Mouse (Mus musculus) Patski (cell line): ENCODE results near the gene Kcnd3. TPM values are rescaled to one million over a fixed set of nuclear protein-coding genes. Genes with fewer than 3 reads are reported as not detected.
"Not testable (repeated sequence)": the region's sequence is repeated elsewhere in the genome, so short reads cannot be mapped to it uniquely, and the experiment has no call there.

Experiments
- ATAC-seq: fragments of 100-300 bp; one replicate; pipeline ENCODE4 v1.8.0; 2021
- CTCF ChIA-PET: fragments of 350-600 bp; sonication (Branson Sonifier 250); formaldehyde crosslinking; loops from one replicate; lab custom pipeline; 2022; ENCODE audit warnings: inconsistent platforms; lab: Charles Lee
- POLR2A ChIA-PET: fragments of 350-600 bp; sonication (Branson Sonifier 250); formaldehyde crosslinking; loops from one replicate; lab custom pipeline; 2022; ENCODE audit warnings: antibody characterized with exemption, inconsistent platforms; lab: Charles Lee
- DNase-seq: peaks from one replicate; pipeline ENCODE4 v3.0.0-alpha.2; 2011; ENCODE audit warnings: low read depth, low spot score
- H3K27me3 ChIP-seq: fragments of 371-371 bp; one replicate; pipeline ENCODE4 v1.5.1; 2021
- CTCF ChIP-seq: fragments of 100-300 bp; IDR thresholded peaks from one replicate; pipeline ENCODE4 v1.5.1; 2021
- in situ Hi-C: fragments of 300-500 bp; cut with MboI; formaldehyde crosslinking; loops from 3 replicates; pipeline ENCODE4 v1.11.1; 2018; ENCODE audit warnings: low pct_unique_long_range_greater_than_20kb, mixed read lengths
- polyA plus RNA-seq: library from polyadenylated mRNA; unstranded; gene quantifications from one replicate; pipeline ENCODE4 v1.2.3, GENCODE M21; 2021

The Kcnd3 gene
- polyA plus RNA-seq, 1 experiment from 2014 or later: 8.3 TPM

GRCm38 (mm10) chr3:105693327-105694080 lies 241.4 kb downstream of the Kcnd3 start:
- DNase-seq (no peak), ATAC-seq (no peak)
- peaks cover 29% of the 10 kb centered on the region for H3K27me3 ChIP-seq
- in situ Hi-C loops: loop anchor here (25.0 kb wide), 1 partner anchor 1019 kb away; no protein-coding TSS in a partner anchor
- ChIA-PET CTCF (interaction anchor here (1.3 to 11.2 kb wide), 3 partner anchors 19 to 57 kb away, joined by 3 to 140 read pairs (median 4); no protein-coding TSS in a partner anchor), POLR2A (no interaction called here)
- TF ChIP-seq CTCF: no peak

GRCm38 (mm10) chr3:105695476-105696386 lies 243.6 kb downstream of the Kcnd3 start:
- TF ChIP-seq CTCF: no peak
- DNase-seq (no peak), ATAC-seq (no peak)
- in situ Hi-C loops: loop anchor here (25.0 kb wide), 1 partner anchor 1017 kb away; no protein-coding TSS in a partner anchor
- peaks cover 27% of the 10 kb centered on the region for H3K27me3 ChIP-seq
- ChIA-PET CTCF (interaction anchor here (11.2 kb wide), 1 partner anchor 29 kb away, joined by 140 read pairs; no protein-coding TSS in a partner anchor), POLR2A (no interaction called here)

- DNase-seq: no peak
- ChIA-PET CTCF (interaction anchor here (1.3 kb wide), 1 partner anchor 29 kb away, joined by 3 read pairs; no protein-coding TSS in a partner anchor), POLR2A (no interaction called here)
- in situ Hi-C loops: loop anchor here (25.0 kb wide), 1 partner anchor 1016 kb away; no protein-coding TSS in a partner anchor
- no peak for TF ChIP-seq CTCF
- ATAC-seq: no peak
- peaks cover 19% of the 10 kb centered on the region for H3K27me3 ChIP-seq
These were observed 244.4 kb downstream of the Kcnd3 start for GRCm38 (mm10) chr3:105696387-105697147.

- H3K27me3 ChIP-seq: peaks cover 17% of the 10 kb centered on the region
- TF ChIP-seq CTCF: no peak
- in situ Hi-C loops: loop anchor here (25.0 kb wide), 1 partner anchor 1015 kb away; no protein-coding TSS in a partner anchor
- ChIA-PET CTCF (interaction anchor here (0.9 to 1.3 kb wide), 2 partner anchors 9 to 29 kb away, joined by 3 read pairs; no protein-coding TSS in a partner anchor), POLR2A (no interaction called here)
- DNase-seq (no peak), ATAC-seq (no peak)
These were observed 245.0 kb downstream of the Kcnd3 start for GRCm38 (mm10) chr3:105697148-105697441.

GRCm38 (mm10) chr3:105698311-105698710 lies 246.2 kb downstream of the Kcnd3 start:
- TF ChIP-seq CTCF: no peak
- POLR2A ChIA-PET: no interaction called here
- CTCF ChIA-PET: no interaction called here
- no peak for DNase-seq
- peaks cover 14% of the 10 kb centered on the region for H3K27me3 ChIP-seq
- ATAC-seq: no peak
- in situ Hi-C loops: loop anchor here (25.0 kb wide), 1 partner anchor 1014 kb away; no protein-coding TSS in a partner anchor

- peaks cover 6% of the 10 kb centered on the region for H3K27me3 ChIP-seq
These were observed 247.3 kb downstream of the Kcnd3 start for GRCm38 (mm10) chr3:105699241-105699933.

GRCm38 (mm10) chr3:105700786-105701185 lies 248.7 kb downstream of the Kcnd3 start:
- DNase-seq, ATAC-seq, in situ Hi-C loops, H3K27me3 ChIP-seq: not testable (repeated sequence)
- CTCF ChIA-PET: interaction anchor here (1.0 to 1.9 kb wide), 4 partner anchors 8 to 26 kb away, joined by 3 to 8 read pairs (median 4); no protein-coding TSS in a partner anchor
- POLR2A ChIA-PET: interaction anchor here (0.6 kb wide), 1 partner anchor 79 kb away, joined by 3 read pairs; no protein-coding TSS in a partner anchor

More at GRCm38 (mm10) chr3:105699241-105699933, 247.3 kb downstream of the Kcnd3 start:
- no peak for DNase-seq
- POLR2A ChIA-PET: no interaction called here
- no peak for TF ChIP-seq CTCF
- CTCF ChIA-PET: interaction anchor here (1.7 to 1.9 kb wide), 2 partner anchors 10 to 27 kb away, joined by 5 to 8 read pairs; no protein-coding TSS in a partner anchor
- no peak for ATAC-seq
- in situ Hi-C loops: loop anchor here (25.0 kb wide), 1 partner anchor 1013 kb away; no protein-coding TSS in a partner anchor

- POLR2A ChIA-PET: interaction anchor here (0.6 kb wide), 1 partner anchor 78 kb away, joined by 3 read pairs; no protein-coding TSS in a partner anchor
- ATAC-seq: no peak
- no peak for DNase-seq
- in situ Hi-C loops: no loop called here
- CTCF ChIA-PET: interaction anchor here (1.0 kb wide), 3 partner anchors 12 to 21 kb away, joined by 3 read pairs; no protein-coding TSS in a partner anchor
- TF ChIP-seq CTCF: no peak
- peaks cover 4% of the 10 kb centered on the region for H3K27me3 ChIP-seq
These were observed 249.3 kb downstream of the Kcnd3 start for GRCm38 (mm10) chr3:105701399-105701798.

- TF ChIP-seq CTCF: no peak
- H3K27me3 ChIP-seq: no peaks in the 10 kb centered on the region
- ATAC-seq (no peak), DNase-seq (no peak)
- ChIA-PET POLR2A (no interaction called here), CTCF (interaction anchor here (1.2 kb wide), 1 partner anchor 21 kb away, joined by 3 read pairs; no protein-coding TSS in a partner anchor)
- in situ Hi-C loops: no loop called here
These were observed 251.4 kb downstream of the Kcnd3 start for GRCm38 (mm10) chr3:105703571-105703970.
